Mouse (Mus musculus): ENCODE measurements around the gene Olfr921.

GRCm38 (mm10) chr9:38772768-38773167 is at the start of gene Olfr921:
- TF ChIP-seq CTCF (IDR thresholded peaks at IDR 0.05) = no peak
- no peak for TF ChIP-seq POLR2A (IDR thresholded peaks at IDR 0.05; ENCODE audit: insufficient read depth, low read depth, low read length)

Measured in heart, adult 2 months (tissue).